Mouse (Mus musculus) urinary bladder, adult 2 months (tissue): ENCODE results near the gene Tpk1. TPM values are rescaled to one million over a fixed set of nuclear protein-coding genes. Genes with fewer than 3 reads are reported as not detected.

ENCODE experiments used
- DNase-seq: peaks from one replicate; pipeline ENCODE4 v3.0.0; 2022; ENCODE audit warnings: low spot score
- polyA plus RNA-seq: library from polyadenylated mRNA; depleted of rRNA; stranded (reverse); fragments of >200 nt; gene quantifications from 2 replicates; pipeline ENCODE4 v1.2.3, GENCODE M21; 2012

Tpk1 gene
- polyA plus RNA-seq, 1 experiment = 9.2 TPM

DNA sequence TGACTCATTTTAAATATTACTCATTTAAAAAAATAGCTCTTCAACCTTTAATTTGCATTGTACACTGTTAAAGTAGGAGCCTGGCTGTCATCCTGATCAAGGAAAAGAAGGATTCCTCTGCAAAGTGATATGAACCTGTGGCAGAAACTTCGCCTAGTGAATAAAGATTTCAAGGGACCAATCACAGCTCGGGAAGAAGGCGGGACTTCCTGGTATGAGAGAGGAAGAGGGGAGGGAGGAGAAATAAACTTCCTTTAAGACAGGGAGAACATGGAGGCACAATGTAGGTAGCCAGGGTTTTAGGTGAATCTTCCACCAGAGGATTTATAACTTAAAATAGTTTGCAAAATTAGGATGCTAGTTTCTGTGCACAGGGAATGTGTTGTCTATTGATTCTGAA, 223.9 kb downstream of the Tpk1 start:
- no peak for DNase-seq

DNA sequence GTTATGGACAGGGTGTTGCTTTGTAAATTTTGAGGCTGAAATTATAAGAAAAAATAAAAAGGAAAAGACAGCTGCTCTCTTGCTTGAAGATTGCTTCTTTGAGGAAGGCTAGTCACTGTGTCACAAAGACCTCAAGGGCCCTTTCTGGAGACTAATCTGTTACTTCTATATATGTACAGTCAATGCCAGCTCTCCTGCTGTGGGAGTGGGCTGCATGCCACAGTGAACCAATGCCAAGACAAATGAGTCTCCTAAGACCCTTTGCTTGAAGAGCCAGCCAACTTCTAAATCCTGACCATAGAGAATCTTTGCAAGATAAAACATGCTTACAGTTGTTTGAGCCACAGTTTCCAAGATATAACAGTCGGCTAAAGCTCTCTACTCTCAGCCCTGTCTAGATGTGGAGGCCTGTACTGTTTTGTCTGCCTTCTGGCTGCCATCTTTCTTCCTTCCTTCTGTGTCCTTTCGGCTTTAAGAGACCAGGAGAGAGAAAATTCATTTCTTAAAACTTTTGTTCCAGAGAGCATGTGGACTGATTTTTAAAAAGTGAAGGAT, 230.0 kb downstream of the Tpk1 start:
- DNase-seq = no peak

DNA sequence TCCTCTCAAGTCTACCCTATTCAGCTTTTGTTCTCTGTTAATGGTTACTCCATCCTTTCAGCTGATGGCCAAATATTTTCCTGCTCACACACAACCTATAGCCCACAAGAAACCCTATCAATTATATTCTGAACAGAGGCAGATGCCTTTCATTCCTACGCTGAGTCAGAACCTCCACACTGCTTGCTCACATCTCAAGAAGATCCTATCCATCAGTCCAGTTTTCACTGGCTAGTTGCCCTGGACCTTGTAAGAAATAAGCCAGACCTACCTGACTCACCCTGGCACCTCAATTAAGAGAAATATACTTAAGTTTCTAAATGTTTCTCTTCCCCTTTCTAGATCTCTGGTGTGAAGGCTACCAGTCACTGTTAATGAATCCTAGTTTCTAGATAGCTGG, 231.7 kb downstream of the Tpk1 start:
- DNase-seq = no peak

DNA sequence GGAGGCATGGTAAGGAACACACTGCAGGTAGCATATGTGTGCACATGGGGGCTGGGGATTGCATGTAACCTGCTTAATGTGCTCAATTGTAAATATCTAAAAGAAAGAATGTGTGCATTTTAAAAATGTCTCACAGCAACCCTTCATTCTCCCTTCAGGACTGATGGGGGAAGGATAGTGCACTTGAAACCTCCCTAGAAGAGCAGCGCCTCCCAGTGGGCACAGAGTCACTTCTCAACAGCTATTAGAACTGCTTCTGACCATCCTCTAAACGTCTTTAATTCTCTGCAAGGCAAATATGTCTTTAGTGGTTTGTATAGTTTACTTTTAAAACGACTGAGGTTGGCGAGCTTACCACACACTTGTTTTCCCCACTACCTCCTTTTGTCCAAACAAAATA, 241.1 kb downstream of the Tpk1 start:
- no peak for DNase-seq

DNA sequence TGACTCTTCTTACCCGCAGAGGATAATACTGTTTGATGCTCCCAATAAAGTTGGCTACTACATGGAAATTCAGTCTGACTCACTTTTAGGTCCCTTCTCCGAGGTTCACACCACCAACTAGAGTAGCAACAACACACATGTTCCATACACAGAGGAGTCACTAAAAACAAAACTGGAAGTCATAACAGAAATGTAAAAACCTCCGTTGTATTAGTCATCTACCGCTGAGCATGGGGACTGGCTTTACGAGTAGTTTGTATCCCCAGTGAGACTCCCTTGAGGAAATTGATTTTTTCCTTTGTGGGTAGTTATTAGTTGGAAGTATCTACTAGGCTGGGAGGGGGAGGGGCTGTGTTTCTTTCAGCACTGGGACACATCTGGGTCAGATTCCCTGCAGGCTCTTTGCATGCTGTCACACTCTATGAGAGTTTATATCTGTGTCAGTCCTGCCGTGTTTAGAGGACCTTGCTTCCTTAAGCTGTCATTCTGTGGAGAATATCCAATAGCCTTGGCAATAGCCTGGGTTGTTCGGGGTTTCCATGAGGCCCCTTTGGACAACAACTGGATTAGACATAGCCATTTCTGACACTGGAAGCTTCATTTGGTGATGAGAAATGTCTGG, 245.6 kb downstream of the Tpk1 start:
- no peak for DNase-seq

DNA sequence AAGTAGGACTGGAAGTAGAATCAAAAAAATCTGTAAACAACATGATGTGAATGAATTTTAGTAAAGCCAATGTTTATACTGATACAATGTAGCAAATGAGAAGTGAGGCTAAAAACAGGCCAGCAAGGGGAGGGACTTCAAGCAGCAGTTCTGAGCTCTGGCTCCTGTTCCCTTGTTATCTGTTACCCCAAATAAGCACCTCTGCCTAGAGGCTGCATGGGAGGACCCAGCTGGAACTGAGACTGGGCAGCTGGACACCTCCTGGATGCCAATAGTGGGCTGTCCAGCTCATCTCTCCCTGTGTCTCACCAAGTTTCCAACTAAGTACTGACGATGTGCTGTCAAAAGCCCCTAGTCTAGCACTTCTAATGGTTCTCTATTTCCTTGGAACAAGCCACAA, 257.1 kb downstream of the Tpk1 start:
- no peak for DNase-seq

DNA sequence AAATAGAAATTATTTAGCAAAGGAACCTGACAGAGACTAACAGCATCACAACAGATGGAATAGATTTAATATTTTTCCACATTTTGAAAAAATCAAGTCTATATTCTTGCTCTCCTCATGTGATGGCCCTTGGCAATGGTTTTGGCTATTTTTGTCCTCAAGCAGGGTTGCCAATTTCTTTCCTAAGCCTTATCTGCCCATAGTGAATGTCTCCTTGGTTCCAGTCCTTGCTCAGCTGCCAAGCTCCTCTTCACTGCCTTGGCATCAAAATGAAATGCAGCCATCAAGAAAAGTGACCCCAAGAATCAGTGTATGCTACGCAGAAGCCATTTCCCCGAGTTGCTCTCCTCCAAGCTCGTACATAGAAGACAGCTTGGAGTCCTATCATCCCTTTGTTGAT, 263.0 kb downstream of the Tpk1 start:
- DNase-seq = no peak

DNA sequence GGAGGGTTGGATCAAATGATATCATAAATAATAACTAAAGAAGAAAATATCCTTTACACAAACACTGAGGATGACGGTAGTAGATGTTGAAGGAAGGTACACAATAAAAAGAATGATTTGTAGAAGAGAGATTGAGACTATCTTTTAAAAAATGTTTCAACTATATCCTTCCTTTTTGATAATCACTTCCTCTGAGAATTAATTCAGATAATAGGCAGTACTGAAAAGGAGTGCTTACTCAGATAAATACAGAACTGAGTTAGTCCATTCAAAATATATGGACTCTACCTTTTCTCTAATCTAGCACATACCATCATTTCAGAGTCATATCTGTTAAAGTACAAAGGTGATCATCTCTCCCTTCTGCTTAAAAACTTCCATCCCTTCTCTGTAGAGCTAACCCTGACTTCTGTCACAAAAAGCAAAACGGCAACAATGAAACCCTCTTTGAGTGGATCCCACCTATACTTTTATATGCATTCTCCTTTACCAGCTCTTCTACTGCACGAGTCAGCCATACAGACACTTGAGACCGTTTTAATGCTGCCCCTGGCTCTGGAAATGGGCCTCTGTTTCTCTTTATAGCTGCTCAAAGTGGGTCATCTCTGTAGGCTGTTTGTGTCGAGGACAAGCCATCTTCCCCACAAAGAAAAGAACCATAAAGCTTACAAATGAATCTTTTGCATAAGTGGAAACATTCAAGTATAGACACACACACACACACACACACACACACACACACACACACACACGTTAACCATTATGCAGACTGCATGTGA, 263.7 kb downstream of the Tpk1 start:
- no peak for DNase-seq

DNA sequence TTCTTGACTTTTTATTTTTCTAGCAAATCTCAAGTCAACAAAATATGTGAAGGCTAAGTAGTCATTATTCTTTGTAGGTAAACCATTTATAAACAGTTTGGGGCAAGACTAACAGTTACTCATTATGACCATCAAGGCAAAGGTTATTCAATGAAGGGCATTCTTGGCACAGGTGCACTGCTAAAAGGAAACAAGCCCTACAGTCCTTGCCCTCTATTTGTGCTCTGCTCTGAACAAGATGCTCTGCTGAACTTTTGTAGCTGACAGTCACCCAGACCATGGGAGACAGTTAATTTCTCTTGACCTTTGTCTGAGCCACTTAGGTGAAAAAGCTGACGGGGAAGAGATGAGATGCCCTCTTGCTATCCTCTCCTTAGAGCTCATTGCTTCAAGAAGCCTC, 269.7 kb downstream of the Tpk1 start:
- no peak for DNase-seq

DNA sequence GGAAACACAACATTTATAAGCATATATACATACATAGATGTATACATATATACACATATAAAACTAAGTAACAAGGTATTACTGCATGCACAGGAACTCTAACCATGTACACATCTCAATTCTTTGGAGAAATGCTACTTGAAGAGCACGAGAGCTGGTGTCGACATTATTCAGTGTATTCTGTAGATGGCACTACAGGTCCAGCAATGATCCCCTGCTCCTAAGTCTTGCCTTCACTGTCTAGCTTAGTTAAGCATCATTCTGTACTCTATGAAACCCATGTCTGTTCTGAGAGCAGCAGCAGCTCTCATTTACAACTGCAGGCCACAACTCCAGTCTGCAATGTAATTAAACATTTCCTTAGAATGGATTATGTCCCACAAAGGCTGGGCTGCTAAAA, 270.5 kb downstream of the Tpk1 start:
- DNase-seq = no peak

DNA sequence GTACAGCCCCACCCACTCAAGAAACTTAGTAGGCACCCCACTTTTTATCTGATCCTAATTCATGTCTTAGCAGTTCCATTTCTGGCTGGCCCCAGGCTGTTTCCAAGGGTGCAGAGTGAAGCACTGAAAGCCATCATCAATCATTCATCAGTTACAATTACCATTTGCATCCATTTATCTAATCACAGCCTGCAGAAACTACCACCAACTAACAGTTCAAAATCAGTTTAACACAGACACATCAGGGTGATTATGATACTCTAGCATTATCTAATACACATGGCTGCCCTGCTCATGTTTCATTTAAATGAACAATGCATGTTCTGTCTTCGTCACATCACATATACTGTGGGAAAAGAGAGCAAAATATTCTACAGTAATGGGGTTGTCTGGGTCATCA, 274.7 kb downstream of the Tpk1 start:
- DNase-seq = no peak

DNA sequence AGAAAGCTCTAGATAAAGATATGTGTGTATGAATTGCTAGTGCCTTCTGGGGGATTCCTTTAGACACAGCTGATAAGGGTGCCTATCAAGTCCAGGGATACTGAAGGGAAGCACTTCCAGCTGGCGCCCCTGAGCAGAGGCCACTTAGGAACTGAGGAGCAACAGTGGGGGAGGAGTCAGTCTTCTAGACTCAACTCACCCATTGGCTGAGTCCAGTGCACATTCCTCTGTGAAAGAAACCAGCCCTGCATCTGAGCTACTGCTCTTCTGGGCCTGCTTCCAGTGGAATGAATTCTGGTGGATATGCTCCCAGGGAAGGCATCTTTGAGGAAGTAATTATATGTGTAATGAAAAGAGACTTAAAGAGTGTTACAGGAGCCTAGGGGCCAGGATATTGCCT, 278.8 kb downstream of the Tpk1 start:
- no peak for DNase-seq

DNA sequence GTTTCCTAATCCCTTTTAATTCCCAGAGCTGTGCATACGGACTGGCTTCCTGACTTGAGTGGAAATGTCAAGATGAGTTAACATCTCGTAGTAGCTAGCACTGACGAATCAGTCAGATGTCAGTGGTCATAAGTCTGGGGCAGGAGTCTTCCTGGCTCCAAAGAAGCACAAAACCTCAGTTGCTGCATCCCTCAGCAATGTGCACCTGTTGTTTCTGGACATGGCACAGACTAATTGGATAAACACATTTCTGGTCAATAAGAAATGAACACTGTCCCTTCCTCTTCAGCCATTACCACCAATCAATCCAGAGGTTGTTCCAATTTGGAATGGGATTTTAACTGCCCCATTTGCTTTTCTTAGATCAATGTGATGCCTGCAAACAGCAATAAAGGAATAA, 281.2 kb downstream of the Tpk1 start:
- no peak for DNase-seq

DNA sequence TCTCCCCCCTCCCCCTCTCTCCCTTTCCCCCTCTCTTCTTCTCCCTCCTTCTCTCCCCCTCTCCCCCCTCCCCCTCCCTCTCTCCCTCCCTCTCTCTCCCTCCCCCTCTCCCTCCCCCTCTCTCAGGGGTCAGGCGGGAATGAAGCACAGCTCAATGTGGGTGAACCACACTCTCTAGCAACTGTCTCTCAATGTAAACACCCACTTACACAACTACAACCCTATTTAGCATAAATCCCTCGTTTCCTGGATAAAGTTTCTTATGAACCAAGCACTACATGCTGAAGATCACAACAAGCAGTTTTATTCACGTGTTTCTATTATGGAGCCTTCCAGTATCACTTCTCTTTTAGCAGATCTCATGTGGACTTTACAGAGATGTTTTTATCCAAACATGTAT, 281.8 kb downstream of the Tpk1 start:
- DNase-seq = no peak

DNA sequence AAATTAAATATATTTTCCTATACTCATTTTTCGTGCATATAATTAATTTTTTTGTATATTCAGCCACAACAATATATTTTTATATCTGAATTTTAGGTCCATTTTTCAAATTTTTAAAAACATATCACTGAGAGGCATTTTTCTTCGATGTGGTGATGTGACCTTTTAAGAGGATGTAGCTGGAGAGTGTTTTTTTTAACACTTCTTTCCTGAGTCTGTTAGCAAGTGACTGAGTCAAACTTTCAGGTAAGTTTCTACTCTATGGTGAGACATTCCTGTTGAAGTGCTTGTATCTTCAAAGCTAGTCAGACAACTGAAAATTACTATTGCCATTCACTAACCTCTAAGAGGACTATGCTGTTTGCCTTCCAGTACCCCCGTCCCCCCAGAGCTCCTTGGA, 283.3 kb downstream of the Tpk1 start:
- no peak for DNase-seq

DNA sequence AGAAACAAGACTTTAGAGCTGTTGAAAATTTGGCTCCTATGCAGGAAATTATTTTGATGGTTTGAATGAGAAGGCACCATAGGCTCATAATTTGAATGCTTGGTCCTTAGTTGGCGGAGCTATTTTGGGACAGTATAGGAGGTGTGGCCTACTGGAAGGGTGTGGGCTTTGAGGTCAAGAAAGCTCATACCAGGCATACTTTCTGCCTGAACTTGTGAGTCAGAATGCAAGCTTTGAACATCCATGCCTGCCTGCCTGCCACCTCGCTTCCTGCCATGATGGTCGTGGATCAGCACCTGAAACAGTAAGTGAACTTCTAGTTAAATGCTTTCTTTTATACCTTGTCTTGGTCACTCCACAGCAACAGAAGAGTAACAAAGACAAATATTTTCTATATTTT, 283.8 kb downstream of the Tpk1 start:
- DNase-seq = no peak

DNA sequence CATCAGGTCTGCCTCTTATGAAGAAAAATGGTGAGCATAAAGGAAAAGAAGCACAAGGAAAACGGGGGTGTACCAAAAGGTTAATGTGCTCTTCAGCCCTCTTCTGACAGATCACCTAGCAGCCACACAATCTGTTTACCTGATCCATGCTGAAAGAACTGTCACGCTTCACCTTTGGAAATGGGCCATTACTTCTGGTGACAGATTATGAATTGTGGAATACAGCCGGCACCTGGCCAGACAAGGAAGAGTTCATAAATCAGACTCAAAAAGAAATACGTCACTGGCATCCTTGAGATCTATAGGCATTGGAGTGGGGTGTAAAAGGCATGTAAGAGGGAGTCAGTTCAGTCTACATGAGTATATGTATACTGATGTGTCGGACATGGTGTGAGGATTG, 292.9 kb downstream of the Tpk1 start:
- no peak for DNase-seq

DNA sequence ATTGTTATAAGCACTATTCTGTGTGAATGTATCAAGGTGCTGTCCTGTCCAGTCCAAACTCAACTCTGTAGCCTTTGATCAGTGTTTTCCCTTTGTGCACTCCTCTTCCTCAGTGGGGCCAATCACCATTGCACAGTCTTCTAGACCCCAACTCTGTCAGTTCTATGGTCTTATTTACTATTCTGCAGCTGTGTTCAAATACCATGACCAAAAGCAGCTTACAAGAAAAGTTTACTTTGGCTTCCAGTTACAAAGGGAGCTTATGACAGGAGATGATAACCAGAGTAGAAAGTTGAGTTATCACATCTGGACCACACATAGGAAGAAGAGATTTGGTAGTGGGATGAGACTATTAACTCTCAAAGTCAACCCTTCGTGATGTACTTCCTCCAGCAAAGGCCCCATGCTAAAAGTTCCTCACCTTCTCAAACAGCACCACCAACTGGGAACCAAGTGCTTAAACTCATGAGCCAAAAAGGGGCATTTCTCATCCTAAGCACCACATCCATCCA, 298.6 kb downstream of the Tpk1 start:
- no peak for DNase-seq

DNA sequence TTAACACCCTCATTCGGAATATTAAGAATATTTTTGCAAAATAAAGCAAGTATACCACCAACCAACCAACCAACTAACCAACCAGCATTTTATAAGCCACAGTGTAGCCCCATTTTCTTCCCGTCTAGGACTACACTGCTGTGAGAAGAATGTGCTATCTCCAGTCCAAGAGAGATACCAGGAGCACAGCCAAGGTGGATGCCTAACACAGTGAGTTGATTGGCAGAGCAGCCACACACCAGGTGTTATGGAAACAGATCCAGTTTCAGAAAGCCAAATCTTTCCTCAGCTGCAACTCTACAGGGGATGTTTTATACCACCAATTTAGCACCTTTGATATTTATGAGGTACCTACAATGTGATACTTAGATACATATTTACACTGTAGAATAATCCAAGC, 299.1 kb downstream of the Tpk1 start:
- DNase-seq = no peak

DNA sequence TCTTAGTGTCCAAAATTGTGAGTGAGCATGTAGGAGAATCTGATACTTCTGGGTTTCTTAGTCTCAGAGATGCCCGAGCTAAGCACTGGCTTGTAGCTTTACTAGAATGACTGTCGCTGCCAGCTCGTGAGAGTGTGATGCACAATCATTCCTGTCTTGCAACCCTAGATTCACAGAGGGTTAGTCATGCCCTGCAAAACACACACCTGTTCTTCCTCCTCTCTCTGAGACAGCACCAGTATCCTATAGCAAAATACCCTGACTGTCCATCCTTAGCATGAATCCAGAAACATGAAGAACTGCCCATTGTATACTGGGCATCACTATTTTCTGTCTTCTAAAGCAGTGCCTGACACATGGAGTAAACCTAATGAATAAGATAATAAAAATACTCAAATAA, 302.2 kb downstream of the Tpk1 start:
- no peak for DNase-seq

DNA sequence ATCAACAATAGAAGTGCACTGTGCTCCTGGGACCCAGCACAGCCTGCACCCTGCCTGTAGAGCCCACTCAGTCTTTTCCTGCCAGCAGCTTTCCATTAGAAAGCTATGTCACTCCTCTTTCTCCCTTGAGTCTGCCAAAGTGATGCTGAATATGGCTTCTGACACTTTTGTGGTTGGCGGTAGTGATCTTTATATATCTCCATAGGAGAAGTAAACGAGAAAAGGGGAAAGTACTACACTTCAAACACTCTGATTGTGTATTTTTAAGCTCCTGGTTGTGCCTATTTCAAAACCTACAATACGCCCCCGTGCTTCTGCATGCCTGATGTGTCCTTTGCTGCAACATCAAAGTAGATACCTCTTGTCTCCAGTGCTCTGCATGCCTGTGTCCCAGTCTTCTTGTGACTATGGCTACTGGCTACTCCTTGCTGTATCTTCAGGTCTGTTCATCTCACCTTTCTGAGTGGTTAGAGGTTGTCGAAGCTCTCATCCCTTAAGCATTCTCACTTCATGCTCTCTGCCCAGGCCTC, 302.7 kb downstream of the Tpk1 start:
- DNase-seq = no peak

DNA sequence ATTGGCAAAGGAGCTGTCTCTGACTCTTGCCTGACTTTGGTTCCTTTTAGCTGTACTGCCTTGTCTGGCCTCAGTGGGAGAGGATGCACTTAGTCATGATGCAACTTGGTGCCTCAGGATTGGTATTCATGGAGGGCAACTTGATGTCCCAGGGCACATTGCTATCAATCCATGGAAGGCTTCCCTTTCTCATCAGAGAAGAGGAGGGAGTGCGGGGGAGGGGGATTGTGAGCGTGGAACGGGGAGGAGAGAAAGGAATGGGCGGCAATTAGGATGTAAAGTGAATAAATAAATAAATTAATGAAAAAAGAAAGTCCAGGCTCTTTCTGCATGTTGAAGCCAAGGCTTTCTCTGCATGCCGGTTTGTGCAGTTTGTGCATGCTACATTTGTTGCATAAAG, 304.8 kb downstream of the Tpk1 start:
- no peak for DNase-seq

DNA sequence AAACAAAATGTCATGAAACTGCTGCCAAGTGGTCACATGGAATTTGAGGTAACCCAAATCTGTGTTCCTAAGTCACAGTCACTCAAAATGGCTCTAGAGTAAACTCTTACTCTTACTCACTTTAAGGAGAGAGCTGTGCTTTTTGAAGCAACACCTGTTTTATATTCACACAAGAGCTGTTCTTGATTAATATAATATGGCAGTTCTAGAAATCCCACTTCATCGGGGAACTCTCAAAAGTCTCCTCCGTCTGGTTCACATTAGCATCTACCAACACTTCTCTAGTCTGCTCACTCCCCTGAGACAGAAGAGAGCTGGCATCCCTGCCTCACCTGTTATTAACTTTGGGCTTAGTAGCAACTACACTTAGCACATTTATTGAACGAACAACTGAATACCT, 305.9 kb downstream of the Tpk1 start:
- no peak for DNase-seq
